Mouse (Mus musculus) thymus, postnatal 10 days (tissue): ENCODE data around the gene Acss3.

ENCODE experiments used
- DNase-seq, 2 experiments: peaks; one replicate each; pipeline ENCODE4 v3.0.0; 2021; ENCODE audit warnings: low spot score in 2 of 2

The Acss3 gene

DNA sequence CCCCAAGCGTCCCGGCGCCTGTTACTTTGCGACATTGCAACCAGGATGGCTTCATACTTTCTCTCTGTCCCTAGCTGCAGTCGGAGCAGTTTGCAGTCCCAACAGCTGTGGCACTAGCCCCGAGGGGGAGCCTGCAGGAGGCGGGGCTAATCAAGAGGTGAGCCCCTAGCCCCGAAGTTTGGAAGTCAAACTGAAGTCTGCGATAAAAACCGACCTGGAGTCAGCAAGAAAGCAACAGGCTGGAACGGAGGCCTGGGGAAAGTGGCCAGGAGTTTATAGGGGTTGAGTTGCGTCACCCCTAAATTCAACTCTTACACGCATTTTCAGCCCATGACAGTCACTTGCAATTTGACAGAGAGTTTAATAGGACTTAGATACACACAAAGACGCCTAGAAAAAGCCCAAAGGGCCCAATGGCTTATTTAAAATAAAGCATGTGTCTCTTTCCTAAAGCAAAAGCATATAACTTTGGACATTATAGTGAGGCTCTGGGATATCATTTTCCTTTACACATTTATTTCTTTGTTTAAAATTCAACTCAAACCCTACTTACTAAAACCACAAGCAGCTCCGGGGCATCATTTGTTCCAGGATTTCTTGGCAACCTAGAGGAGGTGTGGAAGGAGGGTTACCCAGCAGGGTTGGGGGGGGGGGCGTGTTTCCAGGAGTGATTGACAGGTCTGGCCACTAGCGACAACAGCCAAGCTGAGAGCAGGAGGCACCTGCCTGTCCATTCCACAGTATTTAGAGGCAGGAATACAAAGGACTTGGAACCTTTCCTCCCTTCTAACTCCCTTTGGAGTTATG is at the start of gene Acss3:
TSS of gene Acss3 (minus strand) at position 140 of the 807 bp plus-strand sequence.
- DNase-seq = no peak

DNA sequence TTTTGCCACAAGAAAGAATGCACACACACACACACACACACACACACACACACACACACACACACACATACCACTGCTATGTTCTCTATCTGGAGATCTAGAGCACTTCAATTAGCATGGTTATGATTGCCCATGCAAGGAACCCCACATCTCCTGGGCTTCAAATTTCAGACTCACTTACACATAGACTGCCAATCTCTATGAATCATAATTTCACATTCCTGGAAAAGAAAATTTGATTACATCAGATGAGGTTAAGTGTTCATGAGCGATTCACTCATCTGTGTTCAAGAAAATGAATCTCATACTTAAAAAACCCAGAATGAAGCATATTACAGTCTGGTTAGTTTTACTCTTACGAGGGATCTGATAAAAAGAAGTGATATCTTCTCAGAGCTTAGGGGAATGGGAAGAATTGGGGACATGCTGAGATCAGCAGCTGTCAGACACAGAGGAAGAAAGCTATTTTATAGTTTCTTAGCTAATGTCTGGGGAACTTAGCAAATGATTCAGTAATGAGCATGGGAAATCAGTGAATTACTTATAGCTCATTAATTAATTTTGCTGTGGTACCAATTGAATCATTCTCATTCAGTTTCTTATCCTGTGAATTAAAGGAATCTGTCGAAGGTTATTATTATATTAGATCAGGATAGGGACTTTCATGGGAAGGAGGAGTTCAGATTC is 48.7 kb upstream of the Acss3 start:
- no peak for DNase-seq

GRCm38 (mm10) chr10:107166486-107166885 is 43.0 kb upstream of the Acss3 start:
- DNase-seq = no peak

DNA sequence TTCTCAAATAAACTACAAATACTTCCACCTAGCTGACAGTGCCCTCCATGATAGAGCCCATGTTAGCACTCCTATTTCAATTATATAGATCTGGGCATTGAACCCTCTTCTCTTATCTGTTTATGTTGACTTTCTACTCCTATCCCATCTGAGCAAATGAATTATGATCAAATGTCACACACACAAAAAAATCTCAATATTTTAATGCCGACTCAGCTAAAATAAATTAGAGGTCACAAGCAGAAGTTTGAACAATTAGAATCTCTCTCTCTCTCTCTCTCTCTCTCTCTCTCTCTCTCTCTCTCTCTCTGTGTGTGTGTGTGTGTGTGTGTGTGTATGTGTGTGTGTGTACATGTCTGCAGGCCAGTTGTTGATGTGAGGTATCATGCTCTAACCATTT is 25.3 kb upstream of the Acss3 start:
- DNase-seq = no peak

DNA sequence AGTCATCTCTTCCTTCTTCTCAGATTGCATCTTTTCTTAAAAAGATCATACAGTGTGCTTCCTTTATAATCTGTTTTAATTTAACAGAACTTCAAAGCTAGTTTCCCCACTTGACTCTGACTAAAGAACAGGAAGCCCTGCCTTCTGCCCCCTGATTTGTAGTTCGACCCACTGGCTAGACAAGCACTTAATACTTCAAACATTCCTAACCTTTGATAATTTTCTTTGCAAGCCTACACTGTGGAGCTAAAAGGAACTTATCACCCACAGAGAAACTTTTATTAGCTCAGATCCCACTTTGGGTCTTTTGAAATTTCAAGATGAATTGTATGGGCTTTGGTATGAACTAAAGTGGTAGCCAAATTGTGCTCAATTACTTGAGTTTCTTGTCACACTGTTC is 20.5 kb upstream of the Acss3 start:
- no peak for DNase-seq

DNA sequence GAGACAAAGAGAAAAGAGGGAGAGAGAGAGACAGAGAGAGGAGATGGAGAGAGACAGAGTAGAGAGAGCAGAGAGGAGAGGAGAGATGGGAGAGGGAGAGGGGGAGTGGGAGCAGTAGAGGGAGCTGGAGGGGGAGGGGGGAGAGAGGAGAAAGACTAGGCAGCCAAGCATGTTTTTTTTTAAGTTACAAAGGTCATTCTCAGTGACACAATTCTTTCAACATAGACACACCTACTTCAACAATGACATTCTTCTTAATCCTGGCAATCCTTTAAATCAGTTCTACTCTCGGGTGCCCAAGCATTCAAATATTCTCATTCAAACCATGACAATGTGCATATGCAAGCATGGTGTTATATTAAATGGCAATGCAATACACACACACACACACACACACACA is 19.4 kb upstream of the Acss3 start:
- no peak for DNase-seq

DNA sequence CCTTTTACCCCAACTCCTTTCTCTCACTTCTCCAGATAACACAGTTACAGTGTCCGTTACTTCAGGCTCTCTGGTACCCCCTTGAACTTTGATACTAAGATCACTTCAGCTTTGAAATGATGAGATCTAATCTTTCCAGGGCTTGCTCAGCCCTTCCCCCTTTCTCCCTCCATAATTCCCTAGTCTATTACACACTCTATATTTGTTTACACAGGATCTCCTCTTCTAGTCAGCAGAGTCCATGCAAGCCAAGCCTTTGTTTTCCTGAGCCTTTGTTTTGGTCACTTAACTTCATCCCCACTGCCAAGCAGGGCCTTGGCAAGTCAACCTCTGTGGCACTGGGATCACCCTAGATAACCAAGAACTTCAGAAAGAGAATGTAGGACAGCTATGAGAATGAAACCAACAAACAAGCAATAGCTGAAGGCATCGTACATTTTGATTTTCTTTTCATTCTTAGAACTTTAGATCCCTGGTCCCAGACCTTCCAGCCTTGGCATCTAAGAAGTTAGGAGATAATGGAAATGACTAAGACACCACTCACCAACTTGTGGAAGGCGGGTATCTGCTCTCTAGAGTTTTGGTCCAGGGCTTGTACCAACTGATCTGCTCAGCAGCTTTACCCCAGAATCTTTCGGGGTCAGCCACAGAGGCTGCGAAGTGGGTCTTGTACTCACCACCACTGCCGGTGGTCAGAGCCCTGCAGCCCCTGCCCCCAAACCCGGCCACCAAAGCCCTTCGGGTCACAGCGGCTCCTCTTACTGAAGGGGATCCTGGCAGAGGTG is 532 bp downstream of the Acss3 start:
- no peak for DNase-seq

DNA sequence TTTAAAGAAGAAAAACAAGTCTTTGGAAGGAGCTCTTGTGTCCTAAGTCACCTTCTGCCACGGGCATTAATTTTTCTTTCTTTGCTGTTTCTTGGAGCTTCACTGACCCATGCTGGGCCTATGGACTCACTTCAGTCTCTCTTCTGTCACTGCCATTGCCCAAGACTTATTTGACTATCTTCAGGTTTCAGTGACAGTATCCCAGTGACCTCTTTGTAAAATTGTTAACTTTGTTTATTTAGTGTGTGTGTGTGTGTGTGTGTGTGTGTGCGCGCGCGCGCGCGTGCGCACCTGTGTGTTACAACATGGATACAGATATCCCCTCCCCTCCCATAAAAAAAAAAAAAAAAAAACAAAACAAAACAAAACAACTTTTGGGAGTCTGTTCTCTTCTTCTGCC is 2.2 kb downstream of the Acss3 start:
- DNase-seq = no peak

GRCm38 (mm10) chr10:107119135-107119534 is 4.3 kb downstream of the Acss3 start:
- DNase-seq = no peak

DNA sequence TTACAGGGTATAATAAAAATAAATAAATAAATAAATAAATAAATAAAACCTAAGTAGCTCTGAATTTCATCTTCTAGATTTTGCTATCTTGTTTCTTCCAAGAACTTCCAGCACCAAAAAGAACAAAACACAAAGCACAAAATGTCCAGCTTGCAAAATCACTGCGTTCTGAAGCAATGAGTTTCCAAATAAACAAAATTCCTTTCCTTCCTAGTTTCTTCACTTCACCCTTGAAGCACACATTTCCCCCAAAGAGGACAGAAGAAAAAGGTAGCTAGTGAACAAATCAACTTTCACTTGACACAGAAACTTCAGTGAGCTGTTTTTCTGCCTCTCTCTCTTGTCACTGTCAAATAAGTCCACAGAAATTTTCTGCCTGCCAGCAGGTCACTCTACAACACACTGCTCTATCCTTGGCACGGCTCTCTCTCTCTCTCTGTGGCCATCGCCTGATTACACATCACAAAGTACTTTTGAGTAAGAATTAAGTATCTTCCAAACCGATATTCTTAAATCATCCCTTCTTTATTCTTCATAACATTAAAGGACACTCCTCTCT is 6.7 kb downstream of the Acss3 start:
- DNase-seq = no peak

DNA sequence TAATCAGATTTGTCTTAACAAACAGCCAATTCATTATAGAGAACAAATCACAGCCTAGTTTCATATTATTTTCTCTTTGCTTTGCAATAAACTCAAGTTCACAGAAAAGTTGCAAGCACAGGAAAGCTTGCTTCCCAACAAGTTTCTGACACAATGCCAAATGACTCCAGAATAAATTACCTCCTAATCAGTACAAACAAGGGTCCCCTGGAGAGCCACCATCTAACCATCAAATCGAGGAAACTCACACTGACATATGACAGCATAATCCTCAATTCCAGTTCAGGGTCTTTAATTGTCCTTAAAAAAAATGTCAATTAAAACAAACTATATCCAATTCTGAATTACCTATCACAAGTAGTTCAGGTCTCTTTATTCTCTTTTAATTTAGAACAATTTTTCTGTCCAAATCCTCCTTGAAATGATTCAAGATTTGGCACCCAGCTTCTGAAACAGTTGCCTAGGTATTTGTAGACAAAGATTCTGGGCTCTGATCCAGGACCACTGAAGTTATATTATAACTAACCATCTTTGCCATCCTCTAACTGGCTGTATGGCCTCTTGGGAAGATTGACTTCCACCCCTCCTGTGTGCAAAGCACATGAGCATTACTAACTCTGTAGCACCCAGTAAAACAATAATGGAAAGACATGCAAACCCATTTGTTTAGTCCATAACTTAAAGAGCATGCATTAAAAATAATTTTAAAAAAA is 7.4 kb downstream of the Acss3 start:
- DNase-seq = no peak

- DNase-seq = no peak
Observed at GRCm38 (mm10) chr10:107115121-107115520, 8.3 kb downstream of the Acss3 start.

- no peak for DNase-seq
Observed at GRCm38 (mm10) chr10:107094452-107094851, 29.0 kb downstream of the Acss3 start.

GRCm38 (mm10) chr10:107053846-107054624 is 69.4 kb downstream of the Acss3 start:
- no peak for DNase-seq

DNA sequence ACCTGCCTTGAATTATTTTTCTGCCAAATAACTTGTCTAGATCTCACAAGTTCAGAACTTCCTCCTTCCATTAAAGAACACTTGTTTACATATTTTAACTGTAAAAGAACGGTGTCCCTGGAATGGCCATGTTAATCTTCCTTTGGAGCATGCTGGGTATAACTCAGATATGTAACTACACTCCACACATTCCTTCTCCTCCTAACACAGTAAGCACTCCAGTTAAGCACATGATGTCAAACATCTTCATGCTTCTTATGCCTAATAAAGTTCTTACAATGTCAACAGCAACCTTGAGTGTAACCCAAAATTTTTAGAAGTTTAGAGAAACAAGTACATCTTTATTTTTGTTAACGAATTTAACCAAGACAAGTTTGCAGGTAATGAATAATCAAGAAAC is 73.0 kb downstream of the Acss3 start:
- no peak for DNase-seq

DNA sequence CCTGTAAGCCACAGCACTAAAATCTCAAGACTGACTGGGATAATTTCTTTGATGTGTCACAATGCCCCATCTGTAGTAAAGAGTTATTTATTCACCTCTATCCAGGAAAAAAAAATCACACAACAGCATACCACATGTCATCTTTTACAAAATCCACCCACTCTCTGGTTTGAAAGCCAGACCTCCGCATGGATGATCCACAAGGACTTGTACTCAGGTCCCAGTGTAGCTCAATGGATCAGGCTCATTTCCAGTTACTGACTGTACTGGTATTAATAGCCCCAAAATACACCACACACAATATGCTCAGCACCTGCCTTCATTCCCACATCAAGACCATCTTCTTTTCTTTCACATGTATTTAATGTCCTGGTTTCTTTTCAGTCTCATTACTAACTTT is 80.8 kb downstream of the Acss3 start:
- DNase-seq = no peak

DNA sequence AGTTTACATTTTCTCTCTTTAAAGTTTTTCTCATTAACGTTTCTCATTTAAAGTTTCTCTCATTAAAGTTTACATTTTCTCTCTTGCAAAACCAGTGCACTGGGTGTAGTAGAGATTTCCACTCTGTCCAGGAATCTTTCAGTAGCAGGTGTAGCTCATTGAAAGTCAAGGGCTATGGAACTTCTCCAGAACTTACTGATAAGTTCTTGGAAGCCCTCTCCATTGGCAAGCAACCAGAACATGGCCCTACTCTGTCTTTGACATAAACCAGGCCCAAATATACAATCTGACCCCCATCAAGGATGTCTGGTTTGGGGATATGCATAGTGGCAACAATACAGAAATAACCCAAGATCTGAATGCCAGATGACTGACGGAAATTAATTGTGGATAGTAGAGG is 82.6 kb downstream of the Acss3 start:
- no peak for DNase-seq

DNA sequence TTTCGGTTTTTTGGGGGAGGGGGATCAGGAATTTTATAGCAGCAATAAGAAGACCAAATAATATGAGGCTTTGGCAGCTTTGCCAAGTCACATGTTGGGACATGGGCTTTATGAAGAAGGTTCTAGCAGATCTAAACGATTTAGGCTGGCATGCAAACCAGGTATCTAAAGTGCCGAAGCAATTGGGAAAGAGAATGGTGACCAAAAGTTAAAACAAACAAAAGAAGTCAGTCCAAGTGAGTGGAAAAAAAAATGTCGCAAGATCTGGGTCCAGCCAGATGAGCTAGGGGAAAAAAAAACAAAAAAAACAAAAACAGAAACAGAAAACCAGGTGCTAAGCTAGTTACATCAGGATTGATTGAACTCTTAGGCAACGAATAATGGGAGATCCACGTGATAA is 83.1 kb downstream of the Acss3 start:
- no peak for DNase-seq

GRCm38 (mm10) chr10:107039211-107039610 is 84.3 kb downstream of the Acss3 start:
- no peak for DNase-seq

DNA sequence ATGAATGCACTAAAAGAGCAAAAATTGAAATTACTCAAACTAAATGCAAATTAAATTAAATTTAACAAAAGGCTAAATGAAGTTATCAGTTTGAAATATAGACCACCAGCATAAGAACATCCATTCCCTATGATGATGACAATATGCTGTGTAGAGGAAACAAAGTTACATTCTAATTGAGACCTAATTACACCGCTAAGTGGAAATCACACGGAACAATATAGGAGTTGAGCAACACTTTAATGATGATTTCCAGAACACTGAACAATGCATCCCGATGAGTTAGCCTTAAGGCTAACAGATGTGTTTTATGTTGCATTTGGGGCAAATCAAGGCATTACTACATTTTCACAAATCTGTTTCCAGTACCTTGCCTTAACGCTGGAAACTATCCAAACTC is 99.2 kb downstream of the Acss3 start:
- no peak for DNase-seq

GRCm38 (mm10) chr10:107021118-107021517 is 102.3 kb downstream of the Acss3 start:
- no peak for DNase-seq
